Mouse (Mus musculus): ENCODE measurements at regions not wholly inside any gene's neighbourhood (a gene's known extent, or its start where the extent isn't known, plus 50 kb on each side); places are given as distances from the start of the nearest gene placed in this dataset.

DNA sequence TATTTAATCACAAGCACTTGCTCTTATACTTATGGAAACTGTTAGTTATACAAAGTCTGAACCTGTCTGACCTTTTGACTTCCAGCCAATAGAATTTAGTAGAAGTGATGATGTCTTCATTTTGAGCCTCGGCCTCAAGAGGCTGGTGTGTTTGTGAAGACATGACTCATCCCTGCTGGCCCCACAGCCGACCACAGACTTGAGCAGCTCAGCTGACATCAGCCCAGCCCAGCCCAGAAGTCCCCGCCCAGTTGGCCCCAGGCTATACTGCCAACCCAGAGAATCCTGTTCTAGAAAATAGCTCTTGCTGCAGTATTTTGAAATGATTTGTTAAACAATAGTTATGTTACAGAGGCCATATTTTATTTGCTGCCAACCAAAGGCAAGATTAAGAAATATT lies 177.5 kb downstream of the 1700064H15Rik start:
- no peak for TF ChIP-seq CTCF (IDR thresholded peaks at IDR 0.05)
- peak; percentile 87 for TF ChIP-seq EP300 (IDR thresholded peaks at IDR 0.05)
